Mouse (Mus musculus) midbrain, embryonic 10.5 days (tissue): Measurements from ENCODE around the gene Galr2. TPM values are rescaled to one million over a fixed set of nuclear protein-coding genes. Genes with fewer than 3 reads are reported as not detected.

Experiments used
- DNase-seq: peaks from one replicate; pipeline ENCODE4 v3.0.0-alpha.2; 2017; ENCODE audit warnings: low spot score
- H3K27ac ChIP-seq: fragments of 300-500 bp; sonication (generic); replicated peaks from 2 replicates; pipeline ENCODE4 v1.5.1; 2016; ENCODE audit warnings: mild to moderate bottlenecking
- H3K27me3 ChIP-seq: fragments of 300-500 bp; sonication (generic); 2 replicates; pipeline ENCODE4 v1.6.1; 2016; ENCODE audit warnings: low read depth, mild to moderate bottlenecking; ENCODE audit not compliant: poor library complexity, severe bottlenecking
- H3K36me3 ChIP-seq: fragments of 300-500 bp; sonication (generic); 2 replicates; pipeline ENCODE4 v1.6.1; 2016; ENCODE audit warnings: mild to moderate bottlenecking, moderate library complexity
- H3K4me1 ChIP-seq: fragments of 300-500 bp; sonication (generic); 2 replicates; pipeline ENCODE4 v1.6.1; 2016
- H3K4me3 ChIP-seq: fragments of 300-500 bp; sonication (generic); 2 replicates; pipeline ENCODE4 v1.5.1; 2016; ENCODE audit warnings: mild to moderate bottlenecking, moderate library complexity
- H3K9me3 ChIP-seq: fragments of 300-500 bp; sonication (generic); replicated peaks from 2 replicates; pipeline ENCODE4 v1.6.1; 2016; ENCODE audit warnings: mild to moderate bottlenecking
- WGBS: fragments of 180-500 bp; shearing (Covaris S2); methylation state at CpG from one replicate; pipeline ENCODE4 v1.1.7; 2016; 5-methylcytosine and 5-hydroxymethylcytosine counted together
- polyA plus RNA-seq: library from polyadenylated mRNA; unstranded; fragments of >200 nt; fragmentation: Nextera tagmentation; extraction: Ambion mirVana; gene quantifications from 2 replicates; pipeline ENCODE4 v1.2.1, GENCODE M21; 2016

Gene Galr2
- polyA plus RNA-seq, 1 experiment from 2014 or later, result 0.12 TPM

DNA sequence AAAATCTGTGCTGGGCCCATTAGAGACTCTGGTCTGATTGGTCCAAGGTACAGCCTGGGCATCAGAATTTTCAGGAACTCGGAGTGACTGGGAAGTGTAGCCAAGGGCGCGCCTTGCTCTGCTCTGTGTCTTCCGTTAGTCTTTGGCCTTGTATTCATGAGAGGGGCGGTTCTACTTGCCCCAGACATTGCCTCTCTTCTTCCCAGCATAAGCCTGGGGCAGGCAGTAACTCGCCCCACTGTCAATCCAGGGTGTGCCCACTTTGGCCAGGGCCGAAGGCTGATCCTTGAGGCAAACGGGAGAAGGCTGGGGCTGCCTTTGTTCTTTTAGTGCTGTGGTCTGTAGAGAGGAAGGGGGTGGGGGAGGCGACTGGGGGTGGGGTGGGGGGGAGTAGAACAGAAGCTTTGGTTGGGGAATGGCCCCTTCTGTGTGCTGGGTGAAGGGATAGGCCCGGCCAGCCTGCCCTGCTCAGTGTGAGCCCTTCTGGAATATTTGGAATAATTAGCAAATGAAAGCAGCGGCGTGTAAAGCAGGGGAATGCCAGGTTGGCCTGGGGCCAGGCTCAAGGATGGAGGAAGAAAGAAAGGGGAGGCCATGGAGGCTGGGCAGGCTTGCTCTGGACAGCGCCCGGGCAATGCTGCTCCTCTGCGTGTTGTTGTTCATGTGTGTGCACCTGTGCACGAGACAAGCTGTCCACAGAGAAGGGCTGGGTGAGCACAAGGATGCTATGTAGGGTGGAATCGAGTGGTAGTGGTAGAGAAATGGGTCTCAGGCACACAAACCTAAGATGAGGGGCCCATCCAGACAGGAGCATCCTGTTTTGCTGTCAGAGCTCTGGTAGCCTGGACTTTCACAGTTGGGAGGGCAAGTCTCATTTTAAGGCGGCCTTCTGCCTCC, 48.8 kb downstream of the Galr2 start:
- Histone ChIP-seq H3K4me1 (peaks cover 72% of the 10 kb centered on the region), H3K27me3 (peaks cover 41% of the 10 kb centered on the region), H3K4me3 (peak overlapping the region; percentile 20; the same call in 1 of the 2 replicates), H3K27ac (peak overlapping the region; percentile 86), H3K9me3 (no peaks in the 10 kb centered on the region), H3K36me3 (no peaks in the 10 kb centered on the region)
- WGBS, result 45% methylated on average over 18 of the region's 18 CpGs
- no peak for DNase-seq

DNA sequence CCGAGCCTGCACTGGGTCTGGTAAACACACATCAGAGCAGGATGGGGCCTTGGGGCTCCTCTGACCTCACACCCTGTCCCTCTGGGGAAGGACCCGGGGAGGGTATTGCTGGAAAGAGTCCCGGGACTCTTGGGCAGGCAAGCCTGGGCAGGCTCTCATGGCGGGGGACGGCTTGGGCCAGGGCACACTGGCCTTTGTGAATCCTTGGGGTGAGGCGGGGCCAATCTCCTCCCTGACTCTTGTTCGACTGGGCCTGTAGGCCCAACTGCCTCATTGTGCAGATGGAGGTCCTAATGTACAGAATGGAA, 49.4 kb downstream of the Galr2 start:
- H3K36me3 ChIP-seq, result no peaks in the 10 kb centered on the region
- H3K4me1 ChIP-seq, result peaks cover 78% of the 10 kb centered on the region
- 56% methylated on average over 7 of the region's 7 CpGs for WGBS
- peaks cover 47% of the 10 kb centered on the region for H3K27me3 ChIP-seq
- H3K9me3 ChIP-seq, result no peaks in the 10 kb centered on the region
- H3K27ac ChIP-seq, result peak overlapping the region; percentile 86
- H3K4me3 ChIP-seq, result 0 out of 2 replicates have a peak overlapping the region, but pooled peaks have one; percentile 20
- DNase-seq, result no peak

DNA sequence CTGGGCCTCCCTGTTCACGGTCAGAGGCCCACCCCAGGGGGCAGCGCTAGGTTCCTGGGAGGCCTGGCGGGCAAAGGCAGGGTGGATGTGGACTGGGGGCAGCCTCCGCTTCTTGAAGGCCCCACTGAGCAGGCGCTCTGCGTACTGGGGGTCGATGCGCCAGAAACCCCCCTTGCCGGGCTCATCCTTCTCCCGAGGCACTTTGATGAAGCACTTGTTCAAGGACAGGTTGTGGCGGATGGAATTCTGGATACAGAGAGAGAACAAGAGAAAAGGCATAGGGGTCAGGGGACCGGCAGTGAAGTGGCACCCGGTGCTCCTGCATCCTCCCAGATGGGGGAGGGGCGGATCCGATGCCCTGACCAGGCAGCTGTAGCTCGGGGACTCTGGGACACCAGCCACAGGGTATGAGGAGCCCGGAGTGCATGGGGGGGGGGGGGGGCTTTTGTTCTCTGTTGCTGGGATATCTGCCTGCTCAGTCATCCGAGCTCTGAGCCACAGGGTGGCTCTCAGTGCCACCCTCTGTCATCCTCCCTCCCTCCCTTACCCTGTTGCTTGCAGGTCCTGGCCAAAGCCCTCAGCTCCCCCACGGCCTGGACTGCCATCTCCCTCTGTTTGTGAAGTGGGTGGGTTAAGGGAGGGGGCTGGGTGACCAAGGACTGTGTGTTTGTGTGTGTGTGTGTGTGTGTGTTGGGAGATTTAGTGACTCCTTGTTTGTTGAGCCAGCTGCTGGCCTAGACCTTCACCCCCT, 51.7 kb downstream of the Galr2 start:
- peak overlapping the region; percentile 71 for H3K4me3 ChIP-seq
- H3K36me3 ChIP-seq, result no peaks in the 10 kb centered on the region
- DNase-seq, result peak; percentile 75
- peak overlapping the region; percentile 91 for H3K27ac ChIP-seq
- peaks cover 90% of the 10 kb centered on the region for H3K4me1 ChIP-seq
- 16% methylated on average over 19 of the region's 19 CpGs for WGBS
- no peaks in the 10 kb centered on the region for H3K9me3 ChIP-seq
- peaks cover 59% of the 10 kb centered on the region for H3K27me3 ChIP-seq

DNA sequence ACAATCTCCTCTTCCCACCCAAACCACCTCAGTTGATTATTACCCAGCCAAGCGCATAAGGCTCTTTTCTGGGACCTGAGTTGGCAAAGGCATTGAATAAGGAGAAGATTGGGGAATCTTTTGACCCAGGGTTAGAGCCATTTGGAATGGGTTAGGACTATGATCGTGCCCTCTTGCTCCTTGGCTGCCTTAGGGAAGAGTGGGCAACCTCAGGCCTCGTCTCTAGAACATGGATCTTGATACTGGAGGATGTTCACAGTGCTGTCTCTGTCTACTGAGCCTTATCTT, 52.2 kb downstream of the Galr2 start:
- Histone ChIP-seq H3K36me3 (no peaks in the 10 kb centered on the region), H3K4me1 (peaks cover 94% of the 10 kb centered on the region), H3K27ac (peak overlapping the region; percentile 91), H3K27me3 (peaks cover 63% of the 10 kb centered on the region), H3K4me3 (peak overlapping the region; percentile 71), H3K9me3 (no peaks in the 10 kb centered on the region)
- WGBS, result 75% methylated on average over 3 of the region's 3 CpGs
- DNase-seq, result no peak

Other genes with a start within 250 kb of the Galr2 start
- gene Unc13d, start 203.0 kb upstream of the Galr2 start, polyA plus RNA-seq, result 2.5 and 3.1 TPM in 2 replicates
- gene Wbp2, start 193.9 kb upstream of the Galr2 start, polyA plus RNA-seq, result 91.8 and 109 TPM in 2 replicates
- gene Trim47, start 153.7 kb upstream of the Galr2 start, polyA plus RNA-seq, result 2.7 TPM in 2 replicates
- gene Trim65, start 149.8 kb upstream of the Galr2 start, polyA plus RNA-seq, result 1.4 and 1.8 TPM in 2 replicates
- 113 TPM in 2 replicates for gene Mrpl38, start 142.1 kb upstream of the Galr2 start, polyA plus RNA-seq
- gene Fbf1, start 112.8 kb upstream of the Galr2 start, polyA plus RNA-seq, result 58.9 and 71.0 TPM in 2 replicates
- gene Ten1, start 82.1 kb upstream of the Galr2 start, polyA plus RNA-seq, result 57.2 and 60.8 TPM in 2 replicates
- gene Acox1, start 81.9 kb upstream of the Galr2 start, polyA plus RNA-seq, result 21.2 and 26.3 TPM in 2 replicates
- 0.32 and 0.57 TPM in 2 replicates for gene Evpl, start 42.9 kb upstream of the Galr2 start, polyA plus RNA-seq
- gene Srp68, start 6.7 kb upstream of the Galr2 start, polyA plus RNA-seq, result 96.1 and 106 TPM in 2 replicates
- 57.6 and 71.6 TPM in 2 replicates for gene Exoc7, start 26.3 kb downstream of the Galr2 start, polyA plus RNA-seq
- gene Foxj1, start 54.5 kb downstream of the Galr2 start, polyA plus RNA-seq, result 7.1 and 8.4 TPM in 2 replicates
- gene Rnf157, start 132.1 kb downstream of the Galr2 start, polyA plus RNA-seq, result 5.3 and 10.1 TPM in 2 replicates
- 37.5 and 40.9 TPM in 2 replicates for gene Ubald2, start 153.2 kb downstream of the Galr2 start, polyA plus RNA-seq
- gene Qrich2, start 185.3 kb downstream of the Galr2 start, polyA plus RNA-seq, result 0.10 and 0.21 TPM in 2 replicates
- gene Prpsap1, start 213.3 kb downstream of the Galr2 start, polyA plus RNA-seq, result 224 and 227 TPM in 2 replicates
- 6.4 and 9.4 TPM in 2 replicates for gene Sphk1, start 250.0 kb downstream of the Galr2 start, polyA plus RNA-seq